Mouse (Mus musculus) E14TG2a.4 (cell line): Measurements from ENCODE around the gene Rrp36.

Source experiments
- CTCF ChIP-seq: conservative IDR thresholded peaks from 2 replicates; pipeline ENCODE4 v1.5.1; 2014; ENCODE audit warnings: low read length
- POU5F1 ChIP-seq: IDR thresholded peaks from 2 replicates; pipeline ENCODE4 v1.6.1; 2014; ENCODE audit warnings: low read length, borderline replicate concordance

DNA sequence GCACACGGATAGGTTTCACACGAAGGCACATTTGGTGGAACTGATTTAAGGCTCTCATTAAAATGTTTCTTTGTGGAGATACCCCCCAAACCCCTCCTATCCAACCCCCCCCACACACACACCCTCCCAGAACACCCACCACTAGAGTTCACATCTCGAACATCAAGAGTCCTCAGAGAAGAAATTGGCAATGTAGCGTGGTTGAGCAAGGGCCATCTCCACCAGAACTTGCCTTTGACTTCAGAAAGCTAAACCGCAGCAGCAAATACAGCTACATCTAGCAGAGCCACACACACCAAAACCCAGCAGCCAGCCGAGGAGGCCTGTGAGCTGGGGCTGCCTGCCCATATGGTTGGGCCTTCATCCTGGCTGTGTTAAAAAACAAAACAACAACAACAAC, 46.7 kb downstream of the Rrp36 start:
- TF ChIP-seq CTCF = no peak
- no peak for TF ChIP-seq POU5F1
